Mouse (Mus musculus) heart, postnatal 36 days (tissue): ENCODE measurements around the gene Stxbp5. TPM values are rescaled to one million over a fixed set of nuclear protein-coding genes. Genes with fewer than 3 reads are reported as not detected.

ENCODE experiments used
- DNase-seq, 2 experiments: peaks; one replicate each; pipeline ENCODE4 v3.0.0; 2021 to 2022
- intact Hi-C: fragments of 180-260 bp; cut with DNase I; formaldehyde crosslinking; loops from one replicate; pipeline ENCODE4 v1.15.1; 2025
- total RNA-seq, 2 experiments: library from RNA; stranded (reverse); gene quantifications; 2 replicates each; pipeline ENCODE4 v1.2.3; 2021

Gene Stxbp5
- total RNA-seq, 2 experiments from 2014 or later, result 11.9 to 12.1 TPM

DNA sequence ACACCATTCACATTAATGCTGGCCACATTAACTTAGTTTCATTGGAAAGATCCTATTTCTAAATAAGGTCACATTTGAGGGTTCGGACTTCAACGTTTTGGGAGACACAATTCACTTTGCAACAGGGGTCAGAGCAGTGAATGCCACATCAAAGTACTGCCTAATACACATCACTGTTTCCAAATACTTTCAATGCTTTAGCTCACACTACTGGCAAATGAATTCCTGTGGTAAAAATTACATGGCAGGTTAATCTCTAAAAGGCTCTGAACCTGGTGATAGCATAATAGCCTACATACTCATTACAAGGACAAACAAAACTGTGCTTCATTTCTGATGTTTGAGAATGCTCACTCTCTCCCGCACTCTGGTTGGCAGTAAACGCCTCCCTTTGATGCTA lies 40.9 kb downstream of the Stxbp5 start:
- intact Hi-C loops, result no loop called here

DNA sequence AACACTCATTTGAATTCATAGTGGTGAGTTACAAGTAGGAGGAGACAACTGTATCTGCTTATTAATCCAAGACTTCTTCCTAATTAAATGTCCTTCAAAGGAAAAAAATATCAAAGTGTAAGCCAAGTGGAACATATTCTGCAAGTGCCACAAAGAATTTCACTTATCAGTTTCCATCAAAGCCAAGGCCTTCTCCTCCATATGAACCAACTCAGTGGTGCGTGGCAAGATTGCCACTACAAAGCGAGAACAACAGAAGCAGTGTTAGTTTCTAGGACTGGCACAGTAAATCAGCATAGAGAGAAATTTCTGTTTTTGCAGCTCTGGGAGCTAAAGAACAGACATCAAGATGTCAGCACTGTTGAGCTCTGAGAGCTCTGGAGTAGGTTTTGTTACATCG lies 41.4 kb downstream of the Stxbp5 start:
- intact Hi-C loops, result no loop called here
- DNase-seq, result no peak

More for the DNA sequence above, 40.9 kb downstream of the Stxbp5 start:
- DNase-seq, result no peak

- intact Hi-C loops, result no loop called here
These were observed 43.0 kb downstream of the Stxbp5 start for GRCm38 (mm10) chr10:9857850-9858249.

GRCm38 (mm10) chr10:9856792-9857191 lies 44.1 kb downstream of the Stxbp5 start:
- intact Hi-C loops, result no loop called here
- no peak for DNase-seq

More at GRCm38 (mm10) chr10:9857850-9858249, 43.0 kb downstream of the Stxbp5 start:
- DNase-seq, result no peak

DNA sequence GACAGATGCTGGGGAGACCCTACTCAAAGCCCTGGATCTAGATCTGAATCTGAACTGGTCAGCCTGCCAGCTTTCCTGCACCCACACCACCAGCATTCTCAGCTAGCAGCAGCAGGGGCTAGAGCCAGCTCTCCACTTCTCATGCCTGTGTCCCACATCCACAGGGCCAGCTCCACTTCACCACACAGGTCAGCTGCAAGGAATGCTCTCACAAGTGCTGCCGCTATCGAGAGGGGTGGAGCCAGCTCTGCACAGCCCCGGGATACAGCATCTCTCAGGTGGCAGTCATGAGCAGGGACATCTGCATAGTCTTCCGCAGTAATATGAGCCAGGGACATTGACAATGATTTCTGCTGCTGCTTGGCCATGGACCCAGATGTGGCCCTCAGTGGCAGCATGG lies 54.5 kb downstream of the Stxbp5 start:
- intact Hi-C loops, result no loop called here
- no peak for DNase-seq

DNA sequence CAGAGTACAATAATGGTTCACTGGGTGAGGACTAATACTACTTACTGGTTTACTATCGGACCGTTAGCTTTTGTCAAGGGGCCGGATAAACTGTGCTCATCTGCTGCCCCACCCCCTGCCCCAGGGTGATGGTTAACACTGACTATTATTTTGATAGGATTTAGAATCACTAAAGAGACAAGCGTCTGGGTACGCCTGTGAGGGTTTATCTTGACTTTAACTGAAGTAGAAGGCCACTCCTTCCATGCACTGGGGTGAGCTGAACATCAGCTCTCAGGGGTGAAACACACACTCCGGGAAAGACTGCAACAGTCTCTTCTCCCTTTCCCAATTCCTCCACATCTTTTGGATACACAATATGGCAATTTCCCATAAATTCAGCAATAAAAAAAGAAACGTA lies 61.5 kb downstream of the Stxbp5 start:
- no peak for DNase-seq
- intact Hi-C loops, result no loop called here

DNA sequence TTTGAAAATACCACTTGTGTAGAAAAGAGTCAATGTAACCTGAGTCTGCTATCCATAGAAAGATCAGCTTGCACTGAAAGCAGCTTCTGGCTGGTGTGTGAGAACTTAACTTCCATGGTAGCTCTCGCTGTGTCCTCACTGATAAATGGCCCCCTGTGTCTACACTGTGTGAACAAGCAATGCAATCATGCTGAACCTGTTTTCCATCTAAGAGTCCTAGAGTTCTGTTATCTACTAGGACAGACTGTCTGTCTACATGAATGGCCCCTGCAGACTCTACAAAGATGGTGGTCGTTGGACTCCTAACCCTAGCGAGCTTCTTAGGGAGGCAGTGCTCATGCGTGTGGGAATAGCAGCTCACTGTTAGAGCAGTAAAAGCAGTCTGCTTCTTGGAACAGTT lies 65.9 kb downstream of the Stxbp5 start:
- intact Hi-C loops, result no loop called here
- DNase-seq, result no peak

- intact Hi-C loops, result no loop called here
- DNase-seq, result no peak
These were observed 67.9 kb downstream of the Stxbp5 start for GRCm38 (mm10) chr10:9832937-9833336.

DNA sequence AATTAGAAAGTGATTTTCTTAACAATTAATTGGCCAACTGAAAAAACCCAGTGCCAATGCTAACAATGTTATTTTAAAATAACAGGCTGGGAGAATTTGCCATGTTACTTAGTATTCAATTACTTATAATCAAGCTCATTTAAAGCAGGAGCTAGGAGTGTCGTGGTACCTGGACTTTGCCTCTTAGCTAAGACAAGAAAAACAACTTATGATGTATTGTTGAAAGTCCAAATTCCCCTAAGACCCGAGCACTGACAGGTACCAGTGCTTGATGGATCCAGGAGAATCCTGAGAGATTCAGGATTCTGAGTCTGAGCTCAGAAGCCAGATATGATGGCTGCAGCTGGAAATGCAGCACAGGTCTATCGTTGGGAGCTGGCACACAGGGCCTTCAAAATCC lies 71.1 kb downstream of the Stxbp5 start:
- intact Hi-C loops, result no loop called here
- DNase-seq, result no peak

DNA sequence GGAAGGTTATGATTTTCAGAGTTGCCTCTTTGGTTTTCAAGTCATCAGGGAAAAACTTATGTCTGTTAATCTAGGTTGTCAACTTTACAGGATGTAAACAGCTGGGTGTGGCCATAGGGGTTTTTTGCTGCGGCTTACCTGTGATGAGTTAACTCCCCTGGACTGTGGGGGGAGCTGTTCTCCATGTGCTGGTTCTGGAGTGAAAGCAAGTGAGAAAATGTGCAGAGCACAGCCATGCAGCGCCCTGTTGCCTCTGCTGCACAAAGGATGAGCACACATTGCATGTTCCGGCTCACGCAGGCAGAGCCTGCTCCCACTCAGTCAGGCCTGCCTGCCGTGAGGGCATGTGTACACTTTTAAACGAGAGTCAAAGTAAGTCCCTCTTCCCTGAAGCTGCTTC lies 79.6 kb downstream of the Stxbp5 start:
- DNase-seq, result no peak
- intact Hi-C loops, result no loop called here

DNA sequence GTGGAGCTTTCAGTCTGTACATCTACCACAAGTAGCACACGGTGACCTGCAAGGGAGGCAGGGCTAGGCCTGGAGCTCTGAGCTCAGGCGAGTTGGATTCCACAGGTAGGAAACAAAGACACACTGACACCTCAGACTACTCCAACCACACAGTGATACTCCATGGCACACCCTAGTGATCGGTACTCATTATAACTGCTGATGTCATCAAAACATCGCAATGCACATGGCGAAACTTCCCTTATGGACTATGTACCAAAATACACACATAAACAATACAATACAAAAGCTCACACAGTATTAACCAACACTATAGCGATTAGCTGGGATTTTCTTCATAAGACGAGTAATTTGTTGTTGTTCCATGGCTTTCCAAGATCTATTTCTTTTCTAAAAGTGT lies 82.3 kb downstream of the Stxbp5 start:
- intact Hi-C loops, result no loop called here
- no peak for DNase-seq

DNA sequence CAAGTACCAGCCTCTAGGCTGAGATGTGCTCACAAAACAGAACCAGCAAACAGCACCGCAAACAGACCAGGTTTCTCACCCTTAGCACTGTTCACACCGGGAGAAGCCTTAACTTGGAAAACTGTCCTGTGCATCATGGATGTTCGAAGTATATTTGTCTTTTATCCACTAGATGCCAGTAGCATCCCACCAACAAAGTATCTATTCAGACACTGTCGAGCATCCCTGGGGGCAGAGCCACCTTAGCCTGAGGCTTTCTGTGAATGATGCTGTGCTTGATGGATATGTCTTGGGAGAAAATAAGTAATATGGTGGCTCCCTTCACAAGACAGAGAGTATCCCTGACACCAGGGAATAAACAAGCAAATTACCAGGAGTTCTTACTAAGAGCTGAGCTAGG lies 87.0 kb downstream of the Stxbp5 start:
- DNase-seq, result no peak
- intact Hi-C loops, result loop anchor here (2.0 to 5.0 kb wide), 2 partner anchors 507 to 743 kb away; partner anchors contain the start of gene Rab32

DNA sequence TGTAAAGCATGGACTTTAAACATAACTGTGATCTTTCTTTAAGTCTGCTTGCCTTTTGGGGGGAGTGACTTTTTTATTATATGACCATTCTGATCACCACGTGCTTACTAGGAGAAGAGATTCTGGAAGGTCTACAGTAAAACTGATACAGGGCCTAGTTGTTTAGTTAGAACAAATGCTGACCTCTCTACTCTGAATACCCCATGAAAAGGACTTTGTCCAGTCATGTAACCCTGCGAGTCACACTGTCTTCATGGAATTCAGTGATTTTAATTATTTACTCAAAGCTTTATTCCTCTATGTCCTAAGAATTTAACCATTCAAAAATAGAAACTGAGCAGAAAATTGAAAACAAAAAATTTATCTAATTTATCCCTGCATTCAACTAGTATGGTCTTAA lies 93.3 kb downstream of the Stxbp5 start:
- DNase-seq, result no peak

DNA sequence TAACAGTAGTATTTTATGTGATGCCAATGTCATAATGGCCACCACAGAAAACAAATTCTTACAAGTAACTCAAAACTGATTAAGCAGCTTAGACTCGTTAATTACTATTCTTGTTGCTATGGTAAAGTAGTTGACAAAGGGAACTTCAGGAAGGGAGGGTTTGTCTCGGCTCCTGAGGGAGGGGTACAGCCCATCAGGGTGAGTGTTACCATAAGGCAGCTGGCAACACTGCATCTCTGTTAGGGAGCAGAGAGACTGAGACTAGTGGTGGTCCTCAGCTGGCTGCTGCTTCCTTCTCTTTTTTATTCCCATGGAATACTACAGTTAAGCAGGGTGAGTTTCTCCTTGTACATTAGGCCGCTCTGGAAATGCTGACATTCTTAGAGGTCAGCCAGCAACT lies 95.5 kb downstream of the Stxbp5 start:
- no peak for DNase-seq

More for the DNA sequence above, 93.3 kb downstream of the Stxbp5 start:
- intact Hi-C loops, result no loop called here

DNA sequence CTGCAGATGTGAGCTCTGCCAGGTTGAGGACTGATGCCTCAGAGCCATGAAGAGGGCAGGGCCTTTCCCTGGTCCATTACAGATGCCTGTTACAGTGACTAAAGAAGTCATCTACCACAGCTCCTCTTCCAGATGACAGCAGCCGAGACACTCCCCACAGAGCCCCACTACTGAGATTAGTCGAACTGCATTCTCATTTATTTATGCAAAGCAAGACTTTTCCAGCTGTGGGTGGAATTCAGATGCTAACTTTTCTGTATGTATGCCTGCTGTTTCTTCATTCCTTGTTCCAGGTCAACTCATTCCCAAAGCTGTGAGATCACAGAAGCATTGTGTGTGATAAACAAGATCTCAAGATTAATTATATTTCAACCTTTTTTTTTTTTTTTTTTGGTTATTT lies 97.8 kb downstream of the Stxbp5 start:
- intact Hi-C loops, result no loop called here
- no peak for DNase-seq

More for the DNA sequence above, 95.5 kb downstream of the Stxbp5 start:
- intact Hi-C loops, result no loop called here

DNA sequence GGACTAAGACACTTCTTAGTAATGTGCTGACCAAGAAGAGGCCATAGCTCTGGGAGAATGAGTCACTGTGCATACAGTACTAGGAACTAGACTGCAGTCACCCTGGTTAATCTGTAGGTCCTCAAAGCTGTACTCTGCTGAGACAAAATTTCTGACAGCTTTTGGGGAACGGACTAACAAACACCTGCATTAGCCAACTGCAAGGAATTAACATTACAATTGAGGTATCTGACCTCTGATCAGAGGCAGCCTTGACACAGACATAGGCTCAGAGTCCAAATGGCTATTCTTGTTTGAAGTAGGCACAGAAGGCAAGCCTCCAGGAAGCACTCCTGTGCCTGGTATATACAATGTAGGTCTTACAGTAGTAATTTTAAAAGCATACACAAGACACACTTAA lies 99.3 kb downstream of the Stxbp5 start:
- intact Hi-C loops, result no loop called here
- no peak for DNase-seq

GRCm38 (mm10) chr10:9799085-9799484 lies 101.8 kb downstream of the Stxbp5 start:
- intact Hi-C loops, result loop anchor here (5.0 kb wide), 1 partner anchor 523 kb away; no protein-coding TSS in a partner anchor
- DNase-seq, result no peak

DNA sequence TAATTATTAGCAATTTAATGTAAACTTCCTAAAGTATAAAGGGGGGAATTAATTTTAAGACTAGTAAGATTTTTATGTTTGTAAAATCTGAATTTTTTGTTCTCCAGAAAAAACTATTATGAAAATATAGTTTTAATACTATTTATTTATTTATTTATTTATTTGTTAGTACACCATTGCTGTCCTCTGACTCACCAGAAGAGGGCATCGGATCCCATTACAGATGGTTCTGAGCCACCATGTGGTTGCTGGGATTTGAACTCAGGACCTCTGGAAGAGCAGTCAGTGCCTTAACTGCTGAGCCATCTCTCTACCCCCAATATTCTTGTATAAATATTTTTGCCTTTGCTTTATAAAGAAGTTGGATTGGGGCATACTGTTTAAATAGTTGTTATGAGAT lies 104.5 kb downstream of the Stxbp5 start:
- DNase-seq, result no peak
- intact Hi-C loops, result loop anchor here (5.0 kb wide), 1 partner anchor 526 kb away; no protein-coding TSS in a partner anchor

DNA sequence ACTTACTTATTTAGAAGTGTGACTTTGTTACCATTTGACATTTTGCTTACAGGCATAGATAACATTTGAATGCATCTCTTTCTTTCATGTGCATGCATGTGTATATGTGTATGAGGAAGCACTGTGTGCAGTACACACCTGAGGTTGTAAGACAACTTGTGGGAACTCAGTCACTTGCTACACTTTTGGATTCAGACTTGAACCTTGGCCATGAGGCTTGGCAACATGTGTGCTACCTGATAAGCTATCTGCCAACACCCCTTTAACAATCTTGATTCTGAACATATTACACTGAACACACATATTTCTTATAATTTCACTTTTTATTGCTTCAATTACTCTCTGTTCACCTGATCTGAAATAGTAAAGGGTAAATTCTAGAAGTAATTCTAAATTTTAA lies 106.5 kb downstream of the Stxbp5 start:
- intact Hi-C loops, result no loop called here
- DNase-seq, result no peak

DNA sequence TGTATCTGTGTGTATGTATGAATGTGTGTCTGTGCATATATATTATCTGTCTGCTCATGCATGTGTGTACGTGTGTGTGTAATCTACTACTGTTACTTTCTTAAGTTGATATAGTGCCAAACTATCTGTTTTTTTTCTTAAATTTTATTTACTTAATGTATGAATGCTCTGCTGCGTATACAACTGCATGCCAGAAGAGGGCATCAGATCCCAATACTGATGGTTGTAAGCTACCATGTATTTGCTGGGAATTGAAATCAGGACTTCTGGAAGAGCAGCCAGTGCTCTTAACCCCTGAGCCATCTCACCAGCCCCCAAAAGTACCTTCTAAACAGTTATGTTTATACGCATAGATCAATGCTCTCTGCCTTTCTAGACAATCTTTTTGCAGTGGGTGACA lies 109.9 kb downstream of the Stxbp5 start:
- DNase-seq, result no peak
- intact Hi-C loops, result no loop called here

GRCm38 (mm10) chr10:9786461-9786860 lies 114.4 kb downstream of the Stxbp5 start:
- intact Hi-C loops, result no loop called here
- no peak for DNase-seq

GRCm38 (mm10) chr10:9785651-9786050 lies 115.2 kb downstream of the Stxbp5 start:
- no peak for DNase-seq
- intact Hi-C loops, result no loop called here

GRCm38 (mm10) chr10:9779864-9780263 lies 121.0 kb downstream of the Stxbp5 start:
- DNase-seq, result no peak
- intact Hi-C loops, result no loop called here
